Mouse (Mus musculus): ENCODE data around the gene Snx14. TPM values are rescaled to one million over a fixed set of nuclear protein-coding genes. Genes with fewer than 3 reads are reported as not detected.

The Snx14 gene
- total and polyA plus RNA-seq, 3 experiments = 24.9 to 57.3 (median 49.1) TPM

DNA sequence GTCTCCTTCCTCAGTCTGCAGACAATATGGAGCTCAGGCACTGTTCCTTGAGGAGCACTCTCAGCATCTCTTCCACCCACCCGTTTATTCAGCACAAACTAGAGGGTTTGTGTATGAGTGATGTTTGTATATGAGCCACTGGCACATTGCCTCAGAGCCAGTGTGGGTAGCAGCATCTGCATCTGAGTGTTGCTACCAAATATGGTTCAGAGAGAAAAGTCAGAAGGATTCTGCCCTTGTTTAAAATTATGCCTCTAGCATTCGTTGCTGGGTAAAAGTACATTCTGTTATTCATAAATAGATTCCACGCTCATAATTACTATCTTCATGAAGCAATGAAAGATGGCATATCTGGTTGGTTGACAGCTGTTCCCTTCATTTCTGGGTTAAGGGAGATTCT, 96.1 kb downstream of the Snx14 start:
- no peak for DNase-seq

DNA sequence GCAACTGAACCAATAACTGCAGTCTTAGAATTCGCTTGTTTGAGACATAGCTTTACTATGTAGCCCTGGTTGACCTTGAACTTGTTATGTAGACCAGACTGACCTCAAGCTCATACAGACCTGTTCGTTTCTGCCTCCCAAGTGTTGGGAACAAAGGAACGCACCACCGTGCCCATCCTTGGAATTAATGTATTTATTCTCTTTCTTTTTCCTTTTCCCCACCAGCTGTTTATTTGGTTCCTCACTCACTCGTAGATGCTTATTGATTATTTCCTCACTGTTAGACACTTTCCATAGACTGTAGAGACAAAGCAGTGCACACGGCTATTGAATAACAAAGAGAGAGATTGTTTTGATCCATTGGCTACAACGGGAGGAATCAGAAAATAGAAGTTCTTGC, 96.5 kb downstream of the Snx14 start:
- DNase-seq = no peak

- DNase-seq = no peak
Observed at GRCm38 (mm10) chr9:88340819-88341218, 97.9 kb downstream of the Snx14 start.

DNA sequence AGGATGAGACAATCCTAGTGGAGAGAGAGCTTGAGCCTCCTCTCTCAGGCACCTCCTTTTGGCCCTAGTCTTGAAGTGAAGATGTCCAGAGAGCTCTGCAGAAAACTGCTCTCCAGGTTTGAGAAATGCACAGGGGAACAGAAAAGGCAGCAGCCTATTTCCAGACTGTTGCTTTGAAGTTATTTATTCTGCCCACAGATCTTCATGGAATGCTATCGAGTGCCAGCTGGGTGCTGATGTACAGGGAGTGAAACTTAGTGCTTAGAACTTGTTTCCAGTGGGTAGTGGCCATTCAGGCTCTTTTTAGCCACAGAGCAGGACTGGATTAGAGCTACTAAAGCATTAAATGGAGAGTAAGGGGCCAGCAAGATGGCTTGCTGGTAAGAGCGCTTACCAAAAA, 102.9 kb downstream of the Snx14 start:
- DNase-seq = no peak

DNA sequence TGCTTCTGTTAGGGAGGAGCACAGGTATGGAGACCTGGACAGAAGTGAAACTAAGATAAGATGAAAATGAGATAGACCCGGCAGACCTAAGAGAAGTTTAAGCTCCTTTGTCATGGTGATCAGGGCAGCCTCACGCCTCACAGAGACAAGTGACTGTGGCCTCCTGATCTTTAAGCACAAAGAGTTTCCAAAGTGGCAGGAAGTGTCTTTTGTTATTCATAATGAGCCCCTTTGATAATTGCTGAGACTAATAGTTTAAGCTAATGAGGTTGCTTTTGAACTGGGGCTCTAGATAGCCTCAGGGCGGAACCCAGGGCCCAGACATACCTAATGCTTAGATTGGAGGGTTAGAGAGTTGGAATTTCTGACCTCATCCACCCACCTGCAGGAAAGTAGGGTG, 106.3 kb downstream of the Snx14 start:
- DNase-seq = no peak

GRCm38 (mm10) chr9:88330316-88330715, 108.4 kb downstream of the Snx14 start:
- no peak for DNase-seq

DNA sequence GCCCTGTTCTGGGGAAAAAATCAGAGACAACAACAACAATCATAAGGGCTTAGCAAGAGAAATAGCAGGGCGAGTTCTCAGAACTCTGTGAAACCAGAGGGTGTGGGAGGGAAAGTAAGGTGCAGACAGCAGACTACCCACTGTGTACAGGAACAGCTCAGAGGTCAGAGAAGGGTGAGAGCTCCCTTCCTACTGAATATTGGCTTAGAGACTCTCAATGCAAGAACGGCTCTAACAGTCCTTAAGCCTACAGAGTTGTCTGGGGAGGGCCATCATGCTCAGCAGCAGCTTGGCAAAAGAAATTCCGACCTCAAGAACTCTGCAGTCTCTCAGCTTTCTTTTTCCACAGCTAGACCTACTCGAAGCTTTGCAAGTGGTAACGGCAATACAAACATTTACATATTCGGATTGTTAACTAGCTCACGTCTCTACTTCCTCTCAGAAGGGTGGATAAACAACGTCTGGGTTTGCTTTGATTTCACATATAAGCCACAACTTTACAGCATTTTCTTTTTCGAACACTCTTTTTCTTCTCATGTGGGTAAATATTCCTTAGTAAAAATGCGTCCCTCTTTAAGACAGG, 109.5 kb downstream of the Snx14 start:
- no peak for DNase-seq

GRCm38 (mm10) chr9:88328666-88329065, 110.1 kb downstream of the Snx14 start:
- no peak for DNase-seq

- peak; percentile 87 for DNase-seq
Observed at GRCm38 (mm10) chr9:88326930-88327901, 111.5 kb downstream of the Snx14 start, which contains the start of gene Nt5e. TSS of gene Nt5e (plus strand) at chr9:88327197.

Other genes with a start within 250 kb of the Snx14 start
- gene Nt5e, start 111.8 kb downstream of the Snx14 start, total RNA-seq (2021) = 10 to 100 TPM; 11.1 to 13.6 TPM
- gene Nt5e, start 111.8 kb downstream of the Snx14 start, polyA plus RNA-seq (2012; rRNA removed) = 1.6 and 4.1 TPM in 2 replicates
- gene Gm20537, start 17.7 kb upstream of the Snx14 start, total RNA-seq (2021) = 1 to 10 TPM in 1 of 2 experiments, not detected in 1; 2.1 TPM
- not detected in 2 replicates for gene Gm20537, start 17.7 kb upstream of the Snx14 start, polyA plus RNA-seq (2012; rRNA removed)
- 10 to 100 TPM; 67.6 to 69.1 TPM for gene Syncrip, start 43.6 kb upstream of the Snx14 start, total RNA-seq (2021)
- gene Syncrip, start 43.6 kb upstream of the Snx14 start, polyA plus RNA-seq (2012; rRNA removed) = 3.1 and 4.5 TPM in 2 replicates
- gene Zfp949, start 109.1 kb upstream of the Snx14 start, total RNA-seq (2021) = 10 to 100 TPM in 1 of 2 experiments, 1 to 10 TPM in 1; 9.1 to 10.9 TPM
- gene Zfp949, start 109.1 kb upstream of the Snx14 start, polyA plus RNA-seq (2012; rRNA removed) = 0.95 and 1.4 TPM in 2 replicates
- under 1 TPM; 0.31 to 0.46 TPM for gene Trim43a, start 141.9 kb upstream of the Snx14 start, total RNA-seq (2021)
- gene Trim43a, start 141.9 kb upstream of the Snx14 start, polyA plus RNA-seq (2012; rRNA removed) = not detected in 2 replicates

Measured in adrenal gland, adult 2 months (tissue).